Mouse (Mus musculus): ENCODE data around the gene Wnt5b.

DNA sequence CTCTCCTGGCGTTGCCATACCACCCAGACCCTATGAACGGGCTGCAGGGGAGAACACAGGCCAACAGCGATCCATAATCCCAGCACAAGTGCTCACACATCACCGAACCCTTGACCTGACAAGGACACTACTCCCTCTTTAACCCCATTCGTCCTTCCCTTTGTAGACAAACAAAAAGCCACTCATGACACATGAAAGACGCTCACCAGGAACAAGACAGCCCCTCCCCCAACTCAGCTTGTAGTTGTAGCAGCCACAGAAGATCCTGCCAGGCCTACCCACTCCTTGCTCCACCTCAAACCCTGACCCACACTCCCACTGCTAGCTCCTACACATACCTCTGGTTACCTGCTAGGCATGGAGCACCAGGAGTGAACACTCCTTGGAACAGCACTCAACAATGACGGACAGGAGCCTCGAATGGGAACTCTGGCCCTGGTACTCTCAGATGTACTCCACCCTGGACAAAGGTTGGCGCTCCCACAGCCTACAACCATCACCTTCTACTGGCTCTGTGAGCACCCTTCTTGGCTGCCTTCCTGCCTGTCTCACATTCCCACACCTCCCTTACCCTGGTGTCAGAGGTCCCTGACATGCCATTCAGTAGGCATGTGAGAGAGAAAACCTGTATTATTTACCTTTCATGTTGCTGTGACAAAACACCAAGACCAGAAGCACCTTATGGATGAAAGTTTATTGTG, 38.5 kb downstream of the Wnt5b start:
- TF ChIP-seq POLR2A (IDR thresholded peaks at IDR 0.05; ENCODE audit: control insufficient read depth in 1 of 2, insufficient read depth in 1 of 2, low read depth in 1 of 2, low read length in 2 of 2, poor library complexity in 1 of 2) = no peak
- no peak for TF ChIP-seq MAX (IDR thresholded peaks at IDR 0.05; ENCODE audit: low read length)
- TF ChIP-seq BHLHE40 (IDR thresholded peaks at IDR 0.05; ENCODE audit: borderline replicate concordance, low read depth, low read length) = no peak
- TF ChIP-seq ZC3H11A (IDR thresholded peaks at IDR 0.05; ENCODE audit: low read depth, low read length) = no peak
- no peak for TF ChIP-seq EP300 (IDR thresholded peaks at IDR 0.05; ENCODE audit: low read depth in 1 of 2, low read length in 2 of 2)
- no peak for TF ChIP-seq ETS1 (IDR thresholded peaks at IDR 0.05; ENCODE audit: low read depth, low read length)
- TF ChIP-seq CTCF (IDR thresholded peaks at IDR 0.05 in 2 of 3, conservative IDR thresholded peaks at IDR 0.05 in 1 of 3; ENCODE audit: control insufficient read depth in 1 of 3, insufficient read depth in 1 of 3, low read depth in 2 of 3, low read length in 3 of 3, poor library complexity in 1 of 3, severe bottlenecking in 1 of 3) = no peak
- TF ChIP-seq RAD21 (IDR thresholded peaks at IDR 0.05; ENCODE audit: low read depth, low read length) = no peak
